Mouse (Mus musculus): Measurements from ENCODE around the gene Mta3. TPM values are rescaled to one million over a fixed set of nuclear protein-coding genes. Genes with fewer than 3 reads are reported as not detected.

Gene Mta3
- polyA plus RNA-seq, 1 experiment from 2014 or later = 36.4 TPM

- Histone ChIP-seq H3K27ac (ENCODE audit: low read length) (no peak overlapping the region), H3K9me3 (replicated peaks; ENCODE audit: control insufficient read depth, low read length) (no peaks in the 10 kb centered on the region), H3K4me2 (ENCODE audit: low read depth, low read length) (no peak overlapping the region), H3K4me1 (ENCODE audit: control insufficient read depth, insufficient read depth, low read length) (no peaks in the 10 kb centered on the region), H3K4me3 (replicated peaks; ENCODE audit: low read length) (no peak overlapping the region), H3K27me3 (ENCODE audit: control insufficient read depth, insufficient read depth, low read length) (no peaks in the 10 kb centered on the region), H3K36me3 (ENCODE audit: control insufficient read depth, insufficient read depth, low read length) (no peaks in the 10 kb centered on the region), H3K9ac (ENCODE audit: low read length) (no peak overlapping the region)
- no peak for ATAC-seq (ENCODE audit: insufficient read depth, low FRiP score)
- 82% methylated on average over 7 of the region's 7 CpGs for WGBS
These were observed 21.5 kb upstream of the Mta3 start for GRCm38 (mm10) chr17:83684475-83684874.

GRCm38 (mm10) chr17:83690418-83690817 is 15.5 kb upstream of the Mta3 start:
- ATAC-seq (ENCODE audit: insufficient read depth, low FRiP score) = no peak
- no peaks in the 10 kb centered on the region for H3K36me3 ChIP-seq (ENCODE audit: control insufficient read depth, insufficient read depth, low read length)
- 58% methylated on average over 2 of the region's 2 CpGs for WGBS
- H3K4me2 ChIP-seq (ENCODE audit: low read depth, low read length) = no peak overlapping the region
- no peak overlapping the region for H3K4me3 ChIP-seq (replicated peaks; ENCODE audit: low read length)
- no peak overlapping the region for H3K27ac ChIP-seq (ENCODE audit: low read length)
- no peaks in the 10 kb centered on the region for H3K9me3 ChIP-seq (replicated peaks; ENCODE audit: control insufficient read depth, low read length)
- no peaks in the 10 kb centered on the region for H3K27me3 ChIP-seq (ENCODE audit: control insufficient read depth, insufficient read depth, low read length)
- H3K9ac ChIP-seq (ENCODE audit: low read length) = no peak overlapping the region
- no peaks in the 10 kb centered on the region for H3K4me1 ChIP-seq (ENCODE audit: control insufficient read depth, insufficient read depth, low read length)

- Histone ChIP-seq H3K27me3 (ENCODE audit: control insufficient read depth, insufficient read depth, low read length) (no peaks in the 10 kb centered on the region), H3K9me3 (replicated peaks; ENCODE audit: control insufficient read depth, low read length) (no peaks in the 10 kb centered on the region), H3K4me3 (replicated peaks; ENCODE audit: low read length) (no peak overlapping the region), H3K4me1 (ENCODE audit: control insufficient read depth, insufficient read depth, low read length) (no peaks in the 10 kb centered on the region), H3K4me2 (ENCODE audit: low read depth, low read length) (no peak overlapping the region), H3K36me3 (ENCODE audit: control insufficient read depth, insufficient read depth, low read length) (no peaks in the 10 kb centered on the region), H3K27ac (ENCODE audit: low read length) (no peak overlapping the region), H3K9ac (ENCODE audit: low read length) (no peak overlapping the region)
- ATAC-seq (ENCODE audit: insufficient read depth, low FRiP score) = no peak
- 51% methylated on average over 4 of the region's 4 CpGs for WGBS
These were observed 14.6 kb upstream of the Mta3 start for GRCm38 (mm10) chr17:83691379-83691778.

GRCm38 (mm10) chr17:83693941-83694340 is 12.0 kb upstream of the Mta3 start:
- Histone ChIP-seq H3K4me3 (replicated peaks; ENCODE audit: low read length) (no peak overlapping the region), H3K9me3 (replicated peaks; ENCODE audit: control insufficient read depth, low read length) (no peaks in the 10 kb centered on the region), H3K9ac (ENCODE audit: low read length) (no peak overlapping the region), H3K27ac (ENCODE audit: low read length) (no peak overlapping the region), H3K4me2 (ENCODE audit: low read depth, low read length) (no peak overlapping the region), H3K4me1 (ENCODE audit: control insufficient read depth, insufficient read depth, low read length) (0 out of 2 replicates have a peak, but pooled peaks cover 1% of the 10 kb centered on the region), H3K27me3 (ENCODE audit: control insufficient read depth, insufficient read depth, low read length) (no peaks in the 10 kb centered on the region), H3K36me3 (ENCODE audit: control insufficient read depth, insufficient read depth, low read length) (no peaks in the 10 kb centered on the region)
- 47% methylated on average over 9 of the region's 9 CpGs for WGBS
- ATAC-seq (ENCODE audit: insufficient read depth, low FRiP score) = no peak

- Histone ChIP-seq H3K9ac (ENCODE audit: low read length) (no peak overlapping the region), H3K4me1 (ENCODE audit: control insufficient read depth, insufficient read depth, low read length) (0 out of 2 replicates have a peak, but pooled peaks cover 3% of the 10 kb centered on the region), H3K27ac (ENCODE audit: low read length) (no peak overlapping the region), H3K9me3 (replicated peaks; ENCODE audit: control insufficient read depth, low read length) (no peaks in the 10 kb centered on the region), H3K36me3 (ENCODE audit: control insufficient read depth, insufficient read depth, low read length) (no peaks in the 10 kb centered on the region), H3K4me3 (replicated peaks; ENCODE audit: low read length) (no peak overlapping the region), H3K4me2 (ENCODE audit: low read depth, low read length) (no peak overlapping the region), H3K27me3 (ENCODE audit: control insufficient read depth, insufficient read depth, low read length) (no peaks in the 10 kb centered on the region)
- 76% methylated on average over 2 of the region's 2 CpGs for WGBS
- no peak for ATAC-seq (ENCODE audit: insufficient read depth, low FRiP score)
These were observed 10.2 kb upstream of the Mta3 start for GRCm38 (mm10) chr17:83695785-83696184.

- Histone ChIP-seq H3K27me3 (ENCODE audit: control insufficient read depth, insufficient read depth, low read length) (no peaks in the 10 kb centered on the region), H3K36me3 (ENCODE audit: control insufficient read depth, insufficient read depth, low read length) (no peaks in the 10 kb centered on the region), H3K4me1 (ENCODE audit: control insufficient read depth, insufficient read depth, low read length) (0 out of 2 replicates have a peak, but pooled peaks cover 3% of the 10 kb centered on the region), H3K27ac (ENCODE audit: low read length) (peak overlapping the region; percentile 92), H3K4me2 (ENCODE audit: low read depth, low read length) (0 out of 2 replicates have a peak overlapping the region, but pooled peaks have one; percentile 12), H3K9me3 (replicated peaks; ENCODE audit: control insufficient read depth, low read length) (no peaks in the 10 kb centered on the region), H3K9ac (ENCODE audit: low read length) (no peak overlapping the region), H3K4me3 (replicated peaks; ENCODE audit: low read length) (no peak overlapping the region)
- 71% methylated on average over 8 of the region's 8 CpGs for WGBS
- peak; percentile 93; the same call in 1 of the 2 replicates for ATAC-seq (ENCODE audit: insufficient read depth, low FRiP score)
These were observed 6.8 kb upstream of the Mta3 start for GRCm38 (mm10) chr17:83699062-83699724.

- Histone ChIP-seq H3K36me3 (ENCODE audit: control insufficient read depth, insufficient read depth, low read length) (no peaks in the 10 kb centered on the region), H3K4me1 (ENCODE audit: control insufficient read depth, insufficient read depth, low read length) (0 out of 2 replicates have a peak, but pooled peaks cover 3% of the 10 kb centered on the region), H3K27me3 (ENCODE audit: control insufficient read depth, insufficient read depth, low read length) (no peaks in the 10 kb centered on the region), H3K27ac (ENCODE audit: low read length) (peak overlapping the region; percentile 92), H3K4me3 (replicated peaks; ENCODE audit: low read length) (no peak overlapping the region), H3K9me3 (replicated peaks; ENCODE audit: control insufficient read depth, low read length) (no peaks in the 10 kb centered on the region), H3K4me2 (ENCODE audit: low read depth, low read length) (no peak overlapping the region), H3K9ac (ENCODE audit: low read length) (no peak overlapping the region)
- 78% methylated on average over 9 of the region's 9 CpGs for WGBS
- ATAC-seq (ENCODE audit: insufficient read depth, low FRiP score) = no peak
These were observed 5.8 kb upstream of the Mta3 start for GRCm38 (mm10) chr17:83700125-83700524.

- no peaks in the 10 kb centered on the region for H3K9me3 ChIP-seq (replicated peaks; ENCODE audit: control insufficient read depth, low read length)
- no peaks in the 10 kb centered on the region for H3K27me3 ChIP-seq (ENCODE audit: control insufficient read depth, insufficient read depth, low read length)
- H3K9ac ChIP-seq (ENCODE audit: low read length) = no peak overlapping the region
- peaks cover 16% of the 10 kb centered on the region; the same call in 1 of the 2 replicates for H3K4me1 ChIP-seq (ENCODE audit: control insufficient read depth, insufficient read depth, low read length)
- WGBS = 81% methylated on average over 5 of the region's 5 CpGs
- H3K4me2 ChIP-seq (ENCODE audit: low read depth, low read length) = no peak overlapping the region
- H3K36me3 ChIP-seq (ENCODE audit: control insufficient read depth, insufficient read depth, low read length) = no peaks in the 10 kb centered on the region
- no peak for ATAC-seq (ENCODE audit: insufficient read depth, low FRiP score)
- H3K27ac ChIP-seq (ENCODE audit: low read length) = no peak overlapping the region
- H3K4me3 ChIP-seq (replicated peaks; ENCODE audit: low read length) = no peak overlapping the region
These were observed 1.5 kb upstream of the Mta3 start for GRCm38 (mm10) chr17:83704469-83704868.

- Histone ChIP-seq H3K9me3 (replicated peaks; ENCODE audit: control insufficient read depth, low read length) (no peaks in the 10 kb centered on the region), H3K27ac (ENCODE audit: low read length) (peak overlapping the region; percentile 99), H3K9ac (ENCODE audit: low read length) (peak overlapping the region; percentile 99), H3K27me3 (ENCODE audit: control insufficient read depth, insufficient read depth, low read length) (no peaks in the 10 kb centered on the region), H3K4me1 (ENCODE audit: control insufficient read depth, insufficient read depth, low read length) (peaks cover 16% of the 10 kb centered on the region; the same call in 1 of the 2 replicates), H3K4me3 (replicated peaks; ENCODE audit: low read length) (peak overlapping the region; percentile 95), H3K36me3 (ENCODE audit: control insufficient read depth, insufficient read depth, low read length) (peaks cover under 1% of the 10 kb centered on the region; the same call in 1 of the 2 replicates), H3K4me2 (ENCODE audit: low read depth, low read length) (peak overlapping the region; percentile 89)
- peak; percentile 65; the same call in 1 of the 2 replicates for ATAC-seq (ENCODE audit: insufficient read depth, low FRiP score)
- WGBS = 2% methylated on average over 38 of the region's 38 CpGs
These were observed 429 bp upstream of the Mta3 start for GRCm38 (mm10) chr17:83705352-83706115.

Data from stomach, embryonic 16.5 days (tissue).